Mouse (Mus musculus) thymus, postnatal 14 days (tissue): ENCODE results near the gene Dnm3.

Experiments
- DNase-seq: peaks from one replicate; pipeline ENCODE4 v3.0.0; 2021

The Dnm3 gene

GRCm38 (mm10) chr1:162053186-162053585 lies 424.6 kb downstream of the Dnm3 start:
- no peak for DNase-seq

GRCm38 (mm10) chr1:162052755-162053154 lies 425.1 kb downstream of the Dnm3 start:
- DNase-seq = no peak

DNA sequence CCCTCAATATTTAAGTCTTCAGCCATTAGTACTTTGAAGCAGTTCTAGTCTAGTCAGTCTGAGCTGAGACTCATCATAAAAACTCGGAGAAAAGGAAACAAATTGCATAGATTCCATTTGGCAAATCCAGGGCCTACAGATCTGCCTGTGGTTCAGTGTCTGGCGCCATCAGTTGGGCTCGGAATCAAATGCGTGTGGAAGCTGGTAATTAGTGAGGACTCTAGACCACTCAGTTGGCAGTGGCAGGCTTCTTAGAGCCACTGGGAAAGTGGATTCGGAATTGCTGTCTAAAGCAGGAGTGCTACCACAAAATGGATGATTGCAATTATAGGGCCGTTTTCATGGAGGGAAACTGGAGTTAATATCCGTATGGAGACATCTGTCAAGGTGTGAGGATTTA lies 425.7 kb downstream of the Dnm3 start:
- no peak for DNase-seq

DNA sequence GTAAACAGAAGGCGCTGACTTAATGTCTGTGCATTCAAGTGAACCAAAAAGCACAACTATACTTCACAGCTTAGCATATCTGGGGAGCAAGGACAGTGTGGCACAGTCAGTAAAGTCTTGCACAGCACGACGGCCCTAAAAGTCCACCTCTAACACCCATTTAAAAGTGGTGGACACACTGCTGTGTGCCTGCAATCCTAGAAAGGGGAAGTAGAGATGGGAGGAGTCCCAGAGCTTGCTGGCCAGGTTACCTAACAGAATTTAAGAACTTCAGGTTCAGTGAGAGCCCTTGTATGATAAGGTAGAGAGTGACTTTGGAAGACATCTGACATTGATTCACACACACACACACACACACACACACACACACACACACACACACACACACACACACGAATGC lies 426.1 kb downstream of the Dnm3 start:
- DNase-seq = no peak

DNA sequence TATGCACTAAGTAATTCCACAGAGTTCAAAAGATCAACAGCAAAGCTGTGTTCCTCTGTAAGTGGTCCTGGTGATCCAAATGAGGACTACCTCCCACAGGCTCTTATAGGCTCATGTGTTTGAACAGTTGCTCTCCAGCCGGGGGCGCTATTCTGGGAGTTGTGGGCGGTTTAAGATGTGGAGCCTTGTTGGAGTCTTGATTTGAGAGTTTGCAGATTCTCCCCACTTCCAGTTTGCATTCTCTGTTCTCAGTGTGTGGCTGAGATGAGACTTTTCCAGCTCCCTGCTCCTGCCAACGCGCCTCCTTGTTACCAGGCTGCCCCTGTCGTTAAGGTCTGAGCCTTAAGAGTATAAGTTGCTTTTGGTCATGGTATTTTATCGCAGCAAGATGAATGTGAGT lies 430.2 kb downstream of the Dnm3 start:
- no peak for DNase-seq

DNA sequence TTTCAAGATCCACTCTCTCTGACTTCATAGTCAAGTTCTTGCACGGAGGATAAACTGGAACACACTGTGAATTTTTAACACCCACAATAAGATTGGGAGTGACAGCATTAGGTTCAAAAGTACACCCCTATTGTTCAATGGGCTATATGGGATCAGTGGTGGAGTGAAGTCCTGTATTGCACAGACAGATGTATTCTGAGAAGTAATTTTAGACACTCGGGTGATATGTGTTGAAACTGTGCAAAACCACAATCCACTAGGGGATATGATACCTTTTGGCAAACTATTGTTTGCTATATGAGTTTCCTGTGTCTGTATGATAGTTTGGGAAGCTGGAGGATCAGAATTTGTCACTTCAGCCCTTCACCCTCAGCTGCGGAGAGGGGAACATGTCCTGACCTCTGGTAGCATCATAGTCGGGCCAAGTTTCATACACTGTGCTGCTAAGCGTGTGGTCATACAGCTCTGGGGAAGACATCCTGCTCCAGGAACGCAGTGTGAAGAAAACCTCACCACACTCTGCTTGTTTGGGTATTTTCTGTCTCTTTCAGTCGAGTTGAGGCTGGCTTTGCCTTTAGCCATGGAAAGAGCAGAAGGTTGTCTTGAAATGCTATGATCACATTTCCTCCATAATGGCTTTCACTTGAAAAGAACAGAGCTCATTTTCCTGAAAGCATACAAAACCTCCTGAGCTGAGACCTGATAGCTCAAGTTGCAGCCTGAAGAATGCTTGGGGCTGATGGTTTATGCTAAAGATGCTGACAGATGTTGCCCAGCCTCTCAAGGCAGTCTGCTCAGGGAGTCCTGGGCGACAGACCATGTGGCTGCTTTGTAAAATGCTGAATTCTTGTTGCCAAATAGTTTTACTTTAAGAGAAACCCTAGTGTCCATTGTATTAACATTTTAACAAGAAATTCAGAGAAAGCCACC lies 433.8 kb downstream of the Dnm3 start:
- no peak for DNase-seq

- DNase-seq = no peak
Measured at GRCm38 (mm10) chr1:162043216-162043615, 434.6 kb downstream of the Dnm3 start.

DNA sequence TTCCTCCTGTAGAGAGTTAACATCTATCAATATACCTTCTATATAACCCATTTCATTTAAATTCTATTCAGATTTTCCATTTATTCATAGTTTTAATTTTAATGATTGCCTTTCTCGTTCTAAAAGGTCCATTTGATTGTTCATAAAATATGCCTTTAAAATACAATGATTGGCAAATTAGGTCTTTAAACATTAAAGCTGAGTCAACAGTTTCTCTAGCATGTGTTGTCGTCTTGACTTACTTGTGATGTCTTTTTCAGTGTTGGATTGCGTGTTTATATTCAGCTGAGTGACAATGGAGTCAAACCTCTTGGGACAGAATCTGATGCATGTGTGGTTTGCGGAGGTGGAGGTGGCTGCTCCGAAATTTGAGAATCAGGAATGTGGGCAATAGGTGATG lies 435.4 kb downstream of the Dnm3 start:
- DNase-seq = no peak

GRCm38 (mm10) chr1:162040490-162041274 lies 437.2 kb downstream of the Dnm3 start:
- DNase-seq = no peak

DNA sequence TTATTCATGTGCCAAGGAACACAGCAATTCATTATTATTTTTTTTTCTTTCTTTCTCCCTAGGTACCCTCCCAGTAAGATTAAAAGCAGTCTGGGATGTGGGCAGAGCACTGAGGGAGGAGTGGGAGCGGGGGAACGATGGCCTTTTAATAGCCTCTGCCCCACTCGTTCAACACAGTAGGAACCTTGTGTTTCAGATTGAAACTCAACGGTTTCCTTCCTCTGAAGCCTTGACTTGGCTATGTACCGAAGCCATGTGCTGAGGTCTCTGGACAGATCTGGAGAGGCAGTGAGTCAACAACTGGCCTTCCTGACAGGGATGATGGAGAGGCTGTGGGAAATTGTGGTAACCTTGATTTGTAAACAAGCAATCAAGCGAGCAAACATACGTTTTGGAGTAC lies 438.0 kb downstream of the Dnm3 start:
- no peak for DNase-seq

- no peak for DNase-seq
Measured at GRCm38 (mm10) chr1:162039011-162039595, 438.7 kb downstream of the Dnm3 start.

DNA sequence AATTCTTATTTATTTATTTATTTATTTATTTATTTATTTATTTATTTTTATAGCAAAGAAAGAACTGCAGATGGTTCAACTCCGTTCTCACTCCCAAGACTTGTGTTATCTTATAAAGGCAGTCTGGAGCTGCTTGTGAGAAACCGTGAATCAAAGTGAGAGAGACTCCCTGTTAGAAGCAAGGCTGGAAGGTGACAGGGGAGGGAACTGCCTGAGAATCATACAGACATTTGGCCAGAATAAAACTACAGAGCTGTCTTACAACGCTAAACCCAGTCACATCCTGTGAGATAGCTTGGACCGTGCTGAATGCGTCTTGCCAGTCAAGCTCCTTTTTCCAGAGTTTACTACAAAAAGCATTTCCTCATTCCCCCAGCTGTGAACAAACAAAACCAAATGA lies 439.4 kb downstream of the Dnm3 start:
- no peak for DNase-seq

- DNase-seq = no peak
Measured at GRCm38 (mm10) chr1:162037968-162038421, 439.8 kb downstream of the Dnm3 start.

DNA sequence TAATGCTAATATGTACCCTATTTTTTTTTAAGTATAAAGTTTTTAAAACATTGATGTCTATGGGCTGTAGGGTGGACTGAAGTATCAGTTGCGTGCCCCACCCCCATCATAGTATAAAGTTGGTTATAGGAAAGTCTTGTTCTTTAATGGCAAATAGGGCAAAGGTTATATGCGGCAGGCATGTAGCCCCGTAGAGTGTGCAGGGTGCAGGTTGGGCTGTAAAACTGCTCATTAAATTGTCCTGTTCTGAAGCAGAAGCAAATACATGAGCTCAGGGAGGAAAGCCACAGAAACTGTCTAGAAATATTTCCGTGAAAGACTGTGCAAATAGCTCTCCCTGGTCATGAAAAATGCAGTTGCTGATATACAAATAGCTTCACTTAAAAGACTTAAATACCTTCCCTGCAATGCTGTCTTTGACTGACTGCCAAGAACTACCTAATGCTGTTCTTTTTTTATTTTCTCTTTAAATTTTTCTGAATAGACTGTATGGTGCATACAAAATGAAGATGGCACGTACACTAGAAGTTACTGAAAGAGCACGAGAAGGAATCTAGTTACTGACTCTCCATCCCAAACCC lies 440.6 kb downstream of the Dnm3 start:
- no peak for DNase-seq

DNA sequence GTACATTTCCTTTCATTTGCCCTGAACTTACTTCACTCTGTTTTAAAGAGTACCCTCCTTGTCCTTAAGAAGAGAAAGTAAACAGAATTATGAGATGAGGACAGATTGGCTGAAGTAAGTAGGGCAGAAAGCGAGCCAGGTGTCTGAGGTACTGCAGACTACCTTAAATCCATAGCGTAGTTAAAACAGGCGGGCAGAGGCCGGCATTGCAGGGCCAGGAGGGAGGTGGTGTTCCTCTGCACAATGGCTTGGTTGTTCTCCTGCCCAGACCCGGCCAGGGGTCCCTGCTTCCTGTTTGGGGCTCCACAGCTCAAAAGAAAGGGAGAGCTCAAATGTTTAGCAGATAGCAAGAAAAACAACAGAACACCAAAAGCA lies 441.4 kb downstream of the Dnm3 start:
- DNase-seq = no peak

- DNase-seq = no peak
Measured at GRCm38 (mm10) chr1:162035800-162036460, 441.9 kb downstream of the Dnm3 start.

DNA sequence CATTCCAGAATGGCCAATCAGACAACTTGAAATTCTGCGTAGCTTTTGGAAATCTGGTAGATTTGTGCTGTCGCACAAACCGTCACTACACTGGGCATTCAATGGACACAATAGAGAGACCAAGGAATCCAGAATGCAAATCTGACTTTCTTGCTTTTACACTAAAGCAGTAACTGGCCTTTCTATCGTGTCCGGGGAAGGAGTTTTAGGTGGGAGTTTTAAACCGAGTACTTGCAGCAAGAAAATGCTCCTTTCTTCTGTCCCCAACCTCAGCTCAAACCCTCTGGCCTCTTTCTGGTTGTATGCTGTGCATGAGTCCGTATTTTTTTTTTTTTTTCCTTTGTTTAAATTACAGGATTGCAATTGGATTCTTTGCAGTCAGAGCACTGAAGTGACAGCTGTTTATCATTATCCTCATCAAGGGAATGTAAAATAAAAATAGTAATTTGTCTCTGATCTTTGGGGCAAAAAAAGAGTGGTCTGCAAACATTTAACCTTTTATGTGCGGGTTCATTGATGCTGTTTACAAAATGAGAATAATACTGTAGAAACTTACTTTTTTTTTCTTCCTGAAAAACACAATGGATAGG lies 454.1 kb downstream of the Dnm3 start:
- no peak for DNase-seq

- DNase-seq = no peak
Measured at GRCm38 (mm10) chr1:162020766-162021165, 457.1 kb downstream of the Dnm3 start.

DNA sequence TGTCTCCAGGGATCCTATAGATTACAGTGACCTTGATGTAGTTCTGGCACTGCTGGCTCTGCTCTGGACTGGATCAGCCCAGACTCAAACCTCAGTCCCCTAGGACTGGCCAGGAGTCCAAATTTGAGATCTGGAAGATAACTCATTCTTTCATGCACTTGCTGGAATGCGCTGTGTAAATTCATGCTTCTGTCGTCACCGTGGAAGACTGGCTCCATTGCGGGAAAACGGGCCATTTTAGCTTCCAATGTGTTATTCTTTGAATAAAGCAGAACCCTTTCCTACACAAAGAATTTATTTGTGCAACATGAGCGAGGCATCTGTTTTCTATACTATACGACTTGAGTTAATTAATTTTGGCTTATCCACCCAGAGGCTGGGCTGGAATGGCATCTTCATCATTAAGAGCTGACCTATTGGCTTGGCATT lies 457.5 kb downstream of the Dnm3 start:
- DNase-seq = no peak

- DNase-seq = no peak
Measured at GRCm38 (mm10) chr1:162018601-162018977, 459.2 kb downstream of the Dnm3 start.

DNA sequence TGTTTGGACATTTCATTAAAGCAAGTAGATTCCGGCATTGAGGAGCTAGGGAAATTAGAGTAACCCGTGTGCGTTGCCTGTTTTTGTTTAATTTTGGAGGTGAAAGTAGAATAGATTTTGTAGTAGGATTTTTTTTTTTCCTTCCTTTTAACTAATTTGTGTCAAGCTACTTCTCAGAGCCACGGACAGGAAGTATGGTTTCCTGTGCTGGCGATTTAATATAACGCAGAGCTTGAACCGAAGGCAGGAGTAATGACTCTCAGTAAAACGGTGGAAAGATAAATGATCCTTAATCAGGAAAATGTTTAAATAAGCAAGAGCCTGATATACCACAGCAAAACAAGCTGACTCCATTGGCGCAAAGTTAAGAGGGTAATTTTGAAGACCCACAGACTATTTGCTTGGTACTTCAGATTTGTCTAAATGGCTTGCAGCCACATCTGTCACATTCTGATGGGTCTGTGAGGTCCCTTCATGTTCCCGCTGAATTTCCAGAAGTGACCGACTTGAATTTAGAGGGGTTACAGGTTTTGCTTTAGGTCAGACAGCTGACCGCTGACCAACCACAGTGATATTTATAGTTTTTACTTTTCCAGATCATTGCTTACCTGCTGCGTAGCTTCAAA lies 459.7 kb downstream of the Dnm3 start:
- DNase-seq = no peak

GRCm38 (mm10) chr1:162016982-162017381 lies 460.9 kb downstream of the Dnm3 start:
- no peak for DNase-seq
